Mouse (Mus musculus) monocyte, adult 5-6 weeks (primary cell): Measurements from ENCODE around the gene Inpp4b. TPM values are rescaled to one million over a fixed set of nuclear protein-coding genes. Genes with fewer than 3 reads are reported as not detected.

Source experiments
- ATAC-seq: fragments of 153-309, 156-312 bp; replicated peaks from 2 replicates; pipeline ENCODE4 v1.8.0; 2017; ENCODE audit warnings: mild to moderate bottlenecking; ENCODE audit not compliant: low TSS enrichment, insufficient number of reproducible peaks, severe bottlenecking, poor library complexity, low FRiP score
- total RNA-seq: library from RNA; stranded (forward); fragments of 200-1000, 200-491, 200-594 nt; gene quantifications from 3 replicates; pipeline ENCODE4 v1.2.3, GENCODE M21; 2017

Gene Inpp4b
- total RNA-seq, 1 experiment from 2014 or later, result 11.9 TPM

DNA sequence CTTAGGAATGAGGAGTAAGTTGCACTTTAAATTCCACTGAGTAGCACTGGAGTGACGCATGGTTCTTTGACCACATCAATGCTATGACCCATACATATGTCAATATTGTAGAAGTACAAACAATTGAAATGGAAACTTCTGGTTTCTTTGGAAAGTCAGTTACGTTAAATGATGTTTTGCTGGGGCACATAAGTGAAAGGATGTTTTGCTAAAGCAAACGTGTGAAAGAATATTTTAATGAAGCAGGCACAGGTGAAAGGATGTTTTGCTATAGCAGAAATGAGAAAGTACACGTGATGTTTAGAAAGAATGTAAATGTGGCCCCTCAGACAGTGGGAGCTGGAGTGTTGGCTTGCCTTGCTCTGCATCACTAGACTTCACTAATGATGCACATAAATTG, 216.2 kb downstream of the Inpp4b start:
- no peak for ATAC-seq

DNA sequence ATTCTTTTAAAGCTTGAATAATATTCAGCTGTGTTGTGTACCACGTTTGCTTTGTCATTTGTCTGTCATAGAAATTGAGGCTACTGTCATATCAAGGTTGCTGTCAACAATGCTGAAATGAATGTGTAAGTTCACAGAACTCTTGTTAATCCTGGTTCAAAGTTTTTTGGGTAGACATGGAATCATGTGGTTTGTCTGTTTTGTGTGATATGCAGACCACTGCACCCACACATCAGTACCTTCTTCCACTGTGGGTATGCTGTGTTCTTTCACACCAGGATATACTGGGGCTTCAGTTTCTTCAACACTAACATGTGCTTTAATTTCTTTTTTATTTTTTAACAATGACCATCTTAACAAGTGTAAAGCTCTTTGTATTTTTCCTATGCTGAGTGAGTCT, 220.0 kb downstream of the Inpp4b start:
- ATAC-seq, result no peak

DNA sequence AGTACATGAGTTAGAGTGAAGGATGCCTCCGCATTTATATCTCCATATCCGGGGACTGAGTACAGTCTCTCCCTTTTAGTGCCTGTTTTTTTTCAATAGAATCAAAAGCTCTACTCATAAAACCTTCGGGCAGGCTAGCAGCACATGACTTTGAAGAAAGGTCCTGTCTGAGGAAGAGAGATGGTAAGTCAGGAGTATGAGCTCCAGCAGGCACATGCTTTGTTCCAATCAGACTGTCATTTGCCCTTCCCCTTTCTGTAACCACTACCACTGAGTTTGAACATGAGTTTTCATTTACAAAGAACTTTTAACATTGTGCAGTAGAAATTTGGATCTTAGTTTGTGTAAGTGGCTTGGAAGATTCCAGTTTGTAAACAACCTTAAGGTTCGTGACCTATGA, 223.1 kb downstream of the Inpp4b start:
- ATAC-seq, result no peak

DNA sequence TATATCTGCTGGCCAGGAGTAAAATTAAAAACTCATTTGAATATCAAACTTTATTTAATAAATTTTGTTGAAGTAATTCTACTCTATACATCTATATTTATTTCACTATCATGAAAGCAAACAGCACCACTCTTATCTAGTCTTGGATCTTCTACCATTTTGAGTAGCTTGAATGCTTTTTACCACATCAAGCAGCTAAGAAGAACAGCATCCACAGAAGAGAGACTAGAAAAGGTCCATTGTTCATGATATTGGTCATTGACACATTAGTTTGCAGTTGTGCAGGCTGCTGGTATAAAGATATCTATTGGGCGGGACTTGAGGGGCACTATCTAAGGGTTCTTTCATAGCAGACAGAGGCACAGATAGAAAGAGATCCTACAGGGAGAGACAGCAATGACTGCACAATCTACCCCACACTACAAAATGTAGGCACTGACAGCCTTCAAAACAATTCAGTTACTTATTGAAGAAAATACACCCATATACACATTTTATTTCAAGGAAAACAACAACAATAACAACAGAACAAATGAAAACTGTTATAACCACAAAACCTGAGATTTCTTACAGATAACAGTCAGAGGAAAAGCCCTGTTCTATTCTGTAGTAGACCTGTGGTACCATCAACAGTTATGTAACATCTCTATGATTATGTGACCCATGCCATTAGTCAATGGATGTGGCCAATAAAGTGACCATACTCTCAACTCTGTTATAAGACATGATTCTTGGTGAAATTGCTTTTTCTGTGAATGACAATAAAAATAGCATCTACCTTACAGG, 230.2 kb downstream of the Inpp4b start:
- ATAC-seq, result no peak

DNA sequence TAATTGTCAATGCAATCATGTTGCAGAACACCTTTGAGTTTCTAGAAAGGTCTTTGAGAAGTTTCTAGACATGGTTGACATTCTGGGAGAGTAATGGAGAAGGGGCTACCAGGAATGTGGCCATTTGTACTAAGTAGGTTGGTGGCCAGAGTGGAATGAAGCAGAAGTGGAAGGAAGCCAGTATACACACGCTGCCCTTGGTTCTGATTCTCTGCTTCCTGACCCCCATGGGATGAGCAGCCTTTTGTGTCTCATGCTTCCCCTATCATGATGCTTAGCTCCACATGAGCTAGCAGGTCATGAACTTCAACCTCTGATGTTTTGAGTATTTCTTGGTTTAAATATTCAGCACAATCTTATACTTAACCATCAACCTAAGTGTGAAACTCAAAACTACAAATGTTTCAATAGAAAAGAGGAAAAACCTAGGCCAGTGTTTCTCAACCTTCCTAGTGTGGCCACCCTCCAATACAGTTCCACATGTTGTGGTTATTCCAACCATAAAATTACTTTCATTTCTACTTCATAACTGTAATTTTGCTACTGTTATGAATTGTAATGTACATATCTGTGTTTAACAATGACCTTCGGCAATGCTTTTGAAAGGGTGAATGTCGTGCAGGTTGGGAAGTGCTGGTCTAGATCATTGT, 233.0 kb downstream of the Inpp4b start:
- no peak for ATAC-seq

DNA sequence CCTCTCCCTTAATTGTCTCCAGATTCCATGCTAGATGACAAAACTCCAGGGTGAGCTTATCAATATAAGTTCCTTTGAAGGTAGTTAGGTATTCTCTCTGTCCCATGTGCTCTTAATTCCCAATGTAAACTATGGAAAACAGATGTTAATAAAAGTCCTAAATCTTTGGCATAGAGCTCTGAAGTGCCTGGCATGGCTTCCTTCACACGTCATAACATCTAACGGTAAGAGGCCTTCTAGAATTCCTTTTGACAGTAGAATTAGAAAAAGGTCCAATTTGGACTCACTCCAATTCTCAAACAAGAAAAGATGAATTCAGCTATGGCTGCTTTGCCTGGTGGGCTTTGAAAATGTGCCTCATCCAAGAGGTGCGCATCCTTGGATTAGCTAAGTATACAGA, 236.6 kb downstream of the Inpp4b start:
- ATAC-seq, result no peak

DNA sequence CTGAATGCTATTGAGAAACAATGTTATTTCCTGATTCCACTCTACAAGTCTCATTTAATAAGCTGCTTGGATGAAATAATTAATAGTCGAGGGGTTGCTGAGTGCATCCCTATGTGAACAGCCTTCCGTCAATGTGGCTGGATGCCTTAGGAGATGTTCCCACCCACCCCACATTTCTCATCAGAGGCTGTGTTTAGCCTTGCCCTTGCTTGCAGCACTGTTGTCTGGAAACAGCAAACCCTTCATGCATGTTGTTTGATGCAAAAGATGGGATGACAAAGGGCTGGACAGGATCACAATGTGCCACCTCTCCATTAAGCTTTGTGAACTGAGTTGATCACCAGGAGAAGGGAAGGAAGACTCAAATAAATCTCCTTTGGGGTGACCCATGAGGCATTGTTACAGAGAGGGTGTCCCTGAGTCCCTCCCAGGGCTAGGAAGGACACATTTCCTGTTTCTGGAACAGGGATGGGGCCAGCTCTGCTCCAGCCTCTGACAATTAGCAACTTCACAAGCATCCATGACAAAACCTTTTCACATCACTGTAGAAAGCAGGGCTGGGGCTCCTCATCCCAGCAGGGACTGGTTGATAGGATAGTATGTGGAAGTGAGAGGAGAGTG, 239.6 kb downstream of the Inpp4b start:
- ATAC-seq, result no peak

DNA sequence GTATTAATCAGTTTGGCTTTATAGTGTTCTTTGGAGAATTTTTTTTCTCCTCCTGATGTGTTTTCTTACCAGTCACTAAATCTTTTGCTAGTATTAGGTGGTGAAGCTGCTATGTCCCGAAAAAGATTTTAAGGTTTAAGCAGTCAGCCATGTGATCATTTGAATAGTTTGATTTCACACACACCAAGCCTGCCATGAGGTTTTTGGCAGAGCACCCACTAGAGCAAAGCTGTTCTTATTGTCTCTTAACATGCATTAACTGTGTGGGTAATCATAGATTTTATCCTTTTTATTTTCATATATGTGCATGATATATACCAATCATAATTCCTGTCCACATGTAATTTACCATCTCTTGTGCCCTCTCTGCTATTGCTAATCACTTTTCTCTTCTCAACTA, 240.6 kb downstream of the Inpp4b start:
- ATAC-seq, result no peak

DNA sequence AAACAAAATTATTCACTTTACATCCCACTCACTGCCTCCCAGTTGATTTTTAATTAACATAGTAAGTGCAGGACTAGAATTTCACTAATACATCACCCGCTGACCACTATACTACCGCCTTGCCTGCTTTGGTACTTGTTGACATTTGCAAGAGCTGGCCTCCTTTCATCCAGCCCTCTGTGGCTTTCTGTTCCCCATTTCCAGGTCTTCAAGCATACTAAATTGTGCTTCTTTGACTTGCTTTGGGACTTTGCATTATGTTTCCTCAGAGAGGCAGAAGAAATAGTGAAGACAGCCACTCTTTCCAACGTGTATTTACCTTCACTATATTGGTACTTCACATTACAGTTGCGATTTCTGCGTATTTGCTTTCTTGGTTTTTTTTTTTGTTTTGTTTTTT, 244.4 kb downstream of the Inpp4b start:
- no peak for ATAC-seq

DNA sequence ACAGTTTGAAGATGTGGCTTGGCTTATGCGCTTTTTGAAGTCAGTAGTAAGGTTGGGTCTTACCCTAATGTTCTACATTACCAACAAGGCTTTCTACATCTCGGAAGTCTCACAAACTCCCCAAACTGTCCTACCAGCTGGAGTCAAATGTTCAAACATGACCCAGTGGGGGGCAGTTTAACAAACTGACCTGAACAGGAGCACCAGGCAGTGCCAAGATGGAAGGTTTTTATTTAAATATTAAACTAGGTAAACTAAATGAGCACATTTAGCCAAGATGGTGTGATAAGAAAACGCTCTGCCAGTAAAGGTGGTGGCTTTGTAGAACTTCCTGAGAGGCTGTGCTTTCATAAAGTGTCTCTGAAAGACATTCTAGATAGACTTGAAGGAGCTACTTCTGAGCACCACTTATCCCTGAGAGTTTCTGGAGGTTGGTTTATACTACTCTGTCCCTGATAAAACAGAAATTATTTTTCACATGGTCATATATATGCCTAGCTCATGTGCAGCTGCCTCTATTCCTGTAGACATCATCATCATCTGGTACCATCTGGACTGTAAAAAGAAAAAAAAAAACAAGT, 251.9 kb downstream of the Inpp4b start:
- ATAC-seq, result no peak

DNA sequence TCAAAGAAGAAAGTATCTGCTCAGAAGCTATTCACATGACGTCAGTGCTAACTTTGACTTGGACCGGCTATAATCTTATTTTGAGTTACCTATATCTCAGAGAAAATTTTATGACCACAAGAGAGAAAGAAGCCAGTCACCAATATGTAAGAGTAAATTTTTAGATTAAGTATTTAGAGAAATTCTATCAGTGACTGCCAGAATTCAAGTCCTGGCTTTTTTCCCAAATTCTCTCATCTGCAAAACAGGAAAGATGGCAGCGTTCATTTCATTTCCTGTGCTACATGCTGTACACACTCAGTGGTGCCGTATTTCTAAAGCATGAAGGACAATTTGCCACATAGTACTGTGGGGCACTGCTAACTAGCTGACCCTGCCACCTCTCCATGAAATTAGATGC, 256.9 kb downstream of the Inpp4b start:
- ATAC-seq, result no peak

DNA sequence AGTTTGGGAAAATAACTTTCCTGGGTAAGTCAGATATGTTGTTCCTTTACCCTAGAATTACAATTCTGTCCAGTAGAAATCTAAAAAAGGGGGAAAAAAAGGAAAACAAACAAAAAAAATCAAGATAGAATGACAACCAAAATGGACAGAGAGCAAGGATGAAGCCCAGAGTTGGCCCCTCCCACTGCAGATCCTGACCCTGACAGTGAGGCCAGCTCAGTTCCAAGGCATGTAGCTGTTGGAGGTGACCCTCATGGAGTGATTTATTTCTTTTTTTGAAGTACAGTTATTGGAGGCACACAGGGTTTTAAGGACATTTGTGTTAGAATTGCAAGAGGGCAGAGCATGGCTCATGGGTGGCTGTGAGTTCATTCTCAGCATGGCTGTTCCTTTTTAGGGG, 258.8 kb downstream of the Inpp4b start:
- ATAC-seq, result no peak

DNA sequence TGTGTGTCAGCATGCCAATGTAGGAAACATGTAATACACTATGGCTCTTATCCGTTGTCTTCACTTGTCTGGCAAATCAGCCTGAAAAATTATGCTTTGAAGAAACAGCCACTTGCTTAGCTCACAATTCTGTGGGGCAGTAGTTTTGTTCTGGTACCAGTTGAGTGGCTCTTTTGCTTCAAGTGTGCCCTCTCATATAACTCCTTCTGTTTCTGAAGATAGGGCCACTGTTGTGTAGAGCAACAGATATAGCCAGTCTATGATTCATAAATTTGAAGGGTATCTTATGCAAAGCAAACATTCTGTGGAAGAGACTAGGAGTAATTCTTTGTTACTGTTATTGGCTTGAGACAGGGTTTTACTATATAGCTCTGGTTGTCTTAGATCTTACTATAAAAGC, 265.7 kb downstream of the Inpp4b start:
- ATAC-seq, result no peak

DNA sequence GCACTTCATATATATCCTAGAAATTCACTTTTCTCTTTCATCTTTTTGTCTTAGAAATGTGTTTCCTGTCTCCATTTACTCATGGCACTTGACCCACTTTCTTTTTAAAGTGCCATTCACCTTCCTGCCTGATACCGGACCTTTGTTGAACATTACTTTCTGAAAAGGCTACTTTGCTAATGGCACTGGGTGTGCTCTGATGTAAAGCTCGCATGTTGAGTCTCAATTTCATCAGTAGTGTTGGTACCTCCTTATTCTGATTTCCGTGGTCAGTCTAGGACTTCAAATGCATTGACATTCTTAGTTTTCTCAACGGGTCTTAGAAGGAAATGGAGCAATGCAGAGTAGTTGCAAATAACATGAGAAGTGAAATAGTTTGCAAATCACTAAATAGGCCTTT, 266.7 kb downstream of the Inpp4b start:
- ATAC-seq, result no peak

DNA sequence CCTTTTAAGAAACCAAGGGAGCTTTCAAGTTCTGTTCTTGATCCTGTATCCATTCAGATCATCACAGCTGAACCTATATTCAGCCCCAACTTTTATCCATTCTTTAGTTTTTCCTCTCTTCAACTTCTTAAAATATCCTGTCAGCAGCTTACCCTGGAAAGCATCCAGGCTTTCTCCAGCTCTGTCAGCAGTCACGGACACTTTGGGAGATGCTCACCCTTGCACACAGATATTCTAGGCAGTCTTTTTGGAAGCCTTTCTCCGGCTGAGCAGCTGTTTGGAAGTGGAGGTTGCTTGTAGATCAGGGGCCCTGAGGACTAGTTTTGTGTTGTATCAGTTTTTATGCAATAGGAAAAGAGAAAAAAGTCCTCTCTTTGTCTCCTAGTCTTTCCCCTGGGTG, 270.3 kb downstream of the Inpp4b start:
- ATAC-seq, result no peak

DNA sequence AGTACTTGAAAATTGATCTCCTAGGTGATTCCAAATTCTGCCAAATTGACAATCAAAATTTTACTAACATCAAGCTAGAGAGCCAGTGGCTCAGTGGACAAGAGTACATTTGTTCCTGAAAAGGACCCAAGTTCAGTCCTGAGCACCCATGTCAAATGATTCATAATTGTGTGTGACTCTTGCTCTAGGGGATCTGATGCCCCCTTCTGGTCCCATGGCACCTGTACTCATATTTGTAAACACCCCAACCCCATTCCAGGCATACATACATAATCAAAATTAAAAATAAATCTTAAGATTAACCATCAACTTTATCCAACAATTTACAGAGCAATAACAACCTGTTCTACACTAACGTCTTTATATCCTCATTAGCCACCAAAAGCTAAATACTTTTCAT, 271.8 kb downstream of the Inpp4b start:
- no peak for ATAC-seq

DNA sequence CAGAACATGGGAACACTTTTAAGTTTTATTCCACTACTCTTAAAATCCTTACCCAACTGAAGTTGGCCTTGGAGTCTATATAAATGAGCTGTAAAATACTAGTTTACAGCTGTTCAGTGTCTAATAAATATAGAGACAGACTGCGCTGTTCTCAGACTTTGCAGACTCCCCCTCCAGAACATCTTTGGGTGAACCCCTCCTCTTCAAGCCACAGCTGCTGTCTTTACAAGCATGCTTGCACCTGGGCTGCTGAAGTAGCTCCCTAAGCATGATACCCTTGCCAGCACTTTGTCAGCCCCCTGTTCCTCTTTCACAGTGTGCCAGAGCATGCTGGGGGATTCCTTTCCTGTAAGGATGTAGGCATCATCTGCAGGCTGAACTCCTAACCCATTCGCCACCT, 272.2 kb downstream of the Inpp4b start:
- no peak for ATAC-seq

DNA sequence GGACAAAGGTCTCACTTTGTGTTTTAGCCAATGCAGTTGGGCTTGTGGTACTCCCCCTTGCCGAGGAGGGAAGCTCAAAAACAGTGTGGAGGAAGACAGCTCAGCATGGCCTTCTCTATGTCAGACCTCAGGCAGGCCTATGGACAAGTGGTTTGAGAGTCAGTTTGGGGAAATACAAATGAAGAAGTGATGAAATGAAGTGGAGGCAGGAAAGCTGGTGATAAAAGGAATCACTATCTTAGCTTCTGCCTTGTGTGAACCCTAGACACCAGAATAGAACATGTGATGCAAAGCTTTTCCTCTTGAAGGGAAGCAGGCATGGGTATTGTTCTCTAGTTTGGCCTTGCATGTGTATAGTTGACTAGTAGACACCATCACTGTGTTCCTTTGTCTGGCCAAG, 273.2 kb downstream of the Inpp4b start:
- ATAC-seq, result no peak

DNA sequence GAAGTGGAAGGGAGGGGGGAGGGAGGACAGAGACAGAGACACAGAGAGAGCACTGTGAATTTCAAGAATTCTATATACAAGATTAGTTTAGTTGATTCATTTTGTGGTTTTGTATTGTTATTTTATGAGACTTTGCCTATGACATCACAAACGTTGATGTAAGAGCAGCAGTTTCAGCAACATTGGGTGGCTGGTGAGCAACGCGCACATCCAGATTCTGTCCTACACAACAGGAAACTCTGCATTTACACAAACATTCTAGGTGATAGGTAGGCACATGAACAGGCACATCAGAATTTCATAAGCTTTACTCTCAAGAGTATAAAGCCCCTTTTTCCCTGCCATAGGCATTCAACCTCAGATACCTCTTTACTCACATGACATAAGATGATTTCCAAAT, 276.6 kb downstream of the Inpp4b start:
- ATAC-seq, result no peak

DNA sequence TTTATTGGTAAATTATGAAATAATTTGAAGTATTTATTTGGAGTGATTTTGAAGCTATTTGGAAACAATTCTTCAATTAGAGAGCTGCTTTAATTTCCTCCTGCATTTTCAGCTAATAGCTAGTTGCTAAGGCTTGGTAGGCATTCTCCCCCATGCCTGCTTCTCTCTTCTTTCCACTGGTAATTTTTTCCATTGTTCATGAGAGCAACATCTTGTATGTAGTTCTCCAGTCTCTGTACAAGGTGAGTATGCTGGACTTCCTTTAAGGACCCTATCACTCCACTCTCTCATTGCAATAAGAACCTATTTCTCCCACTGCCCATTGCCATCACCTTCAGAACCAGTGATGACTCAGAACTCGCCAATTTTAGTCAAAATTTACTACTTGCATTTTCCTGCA, 292.7 kb downstream of the Inpp4b start:
- no peak for ATAC-seq
